Mouse (Mus musculus): ENCODE results near the gene Rae1. TPM values are rescaled to one million over a fixed set of nuclear protein-coding genes. Genes with fewer than 3 reads are reported as not detected.

Rae1 gene
- 55.1 and 77.0 TPM in 2 replicates for polyA plus RNA-seq (2012)

DNA sequence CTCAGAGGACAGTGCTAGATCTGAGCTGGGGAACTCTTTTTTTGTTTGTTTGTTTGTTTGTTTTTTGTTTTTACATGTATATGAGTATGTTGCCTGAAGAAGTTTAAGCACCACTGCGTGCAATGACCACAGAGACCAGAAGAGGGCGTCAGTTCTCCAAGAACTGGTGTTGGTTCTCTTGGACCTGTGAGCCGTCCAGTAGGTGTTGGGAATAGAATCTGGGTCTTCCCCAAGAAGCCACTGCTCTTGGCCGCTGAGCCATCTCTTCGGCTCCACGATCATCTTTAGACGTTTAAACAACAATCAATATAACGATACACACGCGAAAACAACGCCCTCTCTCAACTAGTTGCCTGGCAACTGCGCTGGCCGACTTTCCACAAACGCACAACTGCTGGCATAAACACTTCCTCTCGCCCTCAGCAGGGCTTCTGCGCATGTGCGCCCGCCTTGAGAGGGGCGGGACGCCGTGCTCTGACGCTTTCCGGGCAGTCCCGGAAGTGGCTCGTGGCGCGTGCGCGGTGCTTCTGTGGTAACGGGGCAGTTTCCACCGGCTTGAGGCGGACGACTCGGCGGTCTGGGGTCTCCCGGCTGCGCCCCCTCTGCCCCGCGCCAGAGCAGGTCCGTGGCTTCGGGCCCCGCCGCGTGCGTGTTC, at the start of gene Rae1:
Gene Rae1 (plus strand): TSS at position 488 of the 655 bp plus-strand sequence.
- no peak for TF ChIP-seq GATA1 (IDR thresholded peaks at IDR 0.05; ENCODE audit: low read length)

DNA sequence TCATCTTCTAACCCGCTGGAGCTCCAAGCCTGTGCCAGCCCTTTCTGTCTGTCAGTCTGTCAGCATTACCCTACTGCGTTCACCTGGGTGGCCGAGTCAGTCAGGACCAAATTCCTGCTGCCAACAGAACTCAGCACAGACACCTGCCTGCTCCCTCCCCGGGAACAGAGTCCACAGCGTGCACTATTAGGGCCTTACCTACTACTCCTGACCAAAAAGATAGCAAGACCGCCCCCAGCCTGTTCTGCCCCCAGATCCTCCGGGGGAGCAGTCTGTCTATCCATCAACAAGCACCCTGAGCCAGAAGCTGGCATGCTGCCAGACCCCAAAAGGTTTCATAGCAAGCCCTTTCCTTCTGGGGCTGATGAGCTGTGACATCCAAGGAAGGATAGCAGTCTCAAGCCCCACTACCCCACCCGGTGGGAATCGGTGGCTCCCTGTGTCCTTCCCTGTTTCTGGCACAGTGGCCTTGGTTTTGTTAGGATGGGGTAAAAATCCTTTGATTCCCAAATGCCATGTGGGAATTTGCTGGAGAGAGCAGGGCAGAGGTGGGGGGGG, 49.7 kb upstream of the Rae1 start:
- no peak for TF ChIP-seq GATA1 (IDR thresholded peaks at IDR 0.05; ENCODE audit: low read length)

DNA sequence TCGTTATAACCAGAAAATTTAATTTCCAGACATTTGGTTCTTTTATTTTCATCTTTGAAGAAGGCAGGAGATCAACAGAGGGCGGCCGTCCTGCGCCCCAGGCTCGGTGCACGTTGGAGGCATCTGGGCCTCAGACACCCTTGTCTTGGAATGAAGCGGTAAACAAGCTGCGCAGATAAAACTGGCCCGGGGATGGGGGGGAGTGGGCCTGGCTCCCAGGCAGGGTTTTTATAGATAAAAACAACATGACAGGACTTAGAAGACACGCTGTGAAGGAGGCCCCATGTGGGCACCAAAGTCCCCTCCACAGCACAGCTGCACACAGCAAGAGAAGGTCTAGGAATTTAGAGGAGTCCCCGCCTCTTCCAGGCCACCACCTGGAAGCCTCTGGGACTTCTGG, 49.2 kb upstream of the Rae1 start:
- no peak for TF ChIP-seq GATA1 (IDR thresholded peaks at IDR 0.05; ENCODE audit: low read length)

DNA sequence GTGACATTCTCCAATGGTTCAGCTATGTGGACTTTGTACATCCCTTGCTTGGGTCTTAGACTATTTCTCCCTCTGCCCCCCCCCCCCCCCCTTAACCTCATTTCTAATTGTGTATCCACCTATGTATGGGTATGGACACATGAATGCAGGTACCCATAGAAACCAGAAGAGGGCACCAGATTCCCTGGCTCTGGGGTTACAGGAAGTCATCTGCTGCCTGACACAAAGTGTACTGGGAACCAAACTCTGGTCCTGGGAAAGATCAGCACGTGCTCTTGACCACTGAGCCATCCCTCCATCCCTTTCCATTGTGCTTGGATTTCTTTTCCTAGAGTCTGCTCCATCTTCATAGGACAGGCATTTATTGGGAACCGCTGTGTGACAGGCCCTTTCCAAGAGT, 47.9 kb upstream of the Rae1 start:
- TF ChIP-seq GATA1 (IDR thresholded peaks at IDR 0.05; ENCODE audit: low read length), result no peak

DNA sequence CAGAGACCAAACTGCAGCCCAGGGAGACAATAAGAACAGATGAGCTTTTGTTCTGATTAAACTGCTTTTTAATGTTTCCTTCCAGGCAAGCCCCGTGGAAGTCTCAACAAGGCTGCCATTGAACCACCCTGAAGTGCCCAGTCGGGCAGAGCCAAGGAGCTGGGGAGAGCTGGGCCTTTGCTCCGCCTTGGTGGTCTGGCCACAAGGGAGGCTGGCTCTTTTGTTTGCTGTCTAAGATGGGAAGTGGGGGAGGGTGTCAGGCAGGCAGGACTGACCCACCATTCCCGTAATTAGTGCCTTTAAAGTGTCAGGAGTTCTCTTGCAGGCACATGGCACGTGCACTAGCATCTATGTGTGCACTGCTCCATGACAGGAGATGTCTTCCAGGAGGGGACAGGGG, 41.3 kb upstream of the Rae1 start:
- no peak for TF ChIP-seq GATA1 (IDR thresholded peaks at IDR 0.05; ENCODE audit: low read length)

DNA sequence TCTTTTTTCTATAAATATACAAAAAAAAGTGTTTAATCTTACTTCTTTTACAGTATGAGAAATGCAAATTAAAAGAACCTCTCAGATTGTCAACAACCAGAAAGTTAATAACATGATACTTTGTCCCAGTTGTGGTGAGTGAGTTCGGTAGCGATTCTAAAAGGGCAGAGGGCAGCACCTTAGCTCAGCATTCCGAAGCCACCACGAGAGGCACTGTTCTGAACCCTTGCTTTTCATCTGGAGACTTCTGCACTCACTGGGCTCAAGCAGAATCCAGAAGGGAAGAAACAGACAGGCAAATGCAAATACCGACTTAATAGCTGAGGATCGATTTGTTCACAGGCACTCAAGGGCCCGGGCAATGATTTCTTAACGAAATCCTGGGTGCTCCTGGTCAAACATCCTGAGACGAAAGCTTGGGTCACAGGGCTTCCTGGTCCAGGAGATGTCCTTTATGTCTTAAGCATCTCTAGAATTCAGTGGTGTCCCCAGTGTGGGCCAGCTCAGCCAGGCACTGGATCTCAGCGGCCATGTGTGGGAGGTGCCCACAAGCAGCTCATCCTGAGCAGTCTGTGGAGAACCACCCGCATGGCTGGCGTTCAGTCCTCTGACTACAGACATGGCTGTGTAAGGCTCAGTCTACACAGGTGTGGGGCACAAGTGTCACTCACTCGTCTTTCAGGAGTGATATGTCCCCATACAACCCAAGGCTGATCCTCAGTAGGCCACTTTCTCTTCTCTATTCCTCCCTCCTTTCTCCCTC, 40.7 kb upstream of the Rae1 start:
- TF ChIP-seq GATA1 (IDR thresholded peaks at IDR 0.05; ENCODE audit: low read length), result no peak

DNA sequence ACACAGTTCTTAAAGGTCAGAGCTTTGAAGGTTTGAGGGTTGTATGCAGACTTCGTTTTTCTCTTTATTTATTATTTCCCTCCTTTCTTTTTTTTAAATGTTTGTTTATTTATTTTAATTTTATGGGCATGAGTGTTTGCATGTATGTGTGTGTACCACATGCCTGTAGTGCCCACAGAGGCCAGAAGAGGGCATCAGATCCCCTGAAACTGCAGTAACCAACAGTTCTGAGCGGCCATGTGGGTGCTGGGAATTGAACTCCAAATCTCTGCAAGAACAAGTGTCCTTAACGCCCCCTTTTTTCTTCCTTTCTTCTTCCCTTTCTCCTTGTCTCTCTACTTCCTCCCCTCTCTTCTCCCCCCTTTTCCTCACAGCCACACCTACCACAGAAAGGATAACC, 39.6 kb upstream of the Rae1 start:
- TF ChIP-seq GATA1 (IDR thresholded peaks at IDR 0.05; ENCODE audit: low read length), result no peak

DNA sequence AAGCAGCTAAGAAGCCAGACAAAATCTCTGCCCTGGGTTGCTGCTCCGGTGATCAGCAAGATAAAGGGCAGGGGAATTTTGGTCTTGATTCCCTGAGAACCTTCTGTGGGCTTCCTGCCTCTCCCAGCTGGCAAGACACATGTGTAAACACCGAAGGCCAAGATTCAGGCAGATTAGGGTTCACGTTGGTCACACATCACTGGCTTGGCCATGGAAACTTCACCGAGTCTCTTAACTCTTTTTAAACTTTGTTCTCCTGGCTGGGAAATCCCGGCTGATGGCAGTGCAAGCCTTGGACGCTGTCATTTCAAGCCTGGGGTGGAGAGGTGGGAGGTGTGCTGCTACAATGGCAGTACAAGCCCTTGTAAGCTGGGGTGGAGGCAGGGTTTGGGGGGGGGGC, 38.7 kb upstream of the Rae1 start:
- no peak for TF ChIP-seq GATA1 (IDR thresholded peaks at IDR 0.05; ENCODE audit: low read length)

DNA sequence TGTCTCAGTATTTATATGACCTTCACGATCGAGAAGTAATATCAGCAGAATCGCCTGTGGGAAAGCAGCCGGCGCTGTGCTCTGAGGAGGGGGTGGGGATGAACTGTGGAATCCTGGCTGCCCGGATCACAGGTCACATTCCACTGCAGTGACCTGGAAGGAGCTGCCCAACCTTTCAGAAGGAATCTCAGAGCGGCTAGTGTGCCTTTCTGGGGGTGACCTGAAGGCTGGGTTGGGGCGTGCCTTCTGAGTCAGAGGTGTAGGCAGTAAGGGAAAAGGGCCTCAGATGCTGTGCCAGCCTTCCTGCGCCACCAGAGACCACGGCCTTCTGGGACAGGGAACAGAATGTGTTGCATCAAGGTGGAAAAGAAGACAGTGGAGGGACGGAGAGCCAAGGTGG, 34.7 kb upstream of the Rae1 start:
- TF ChIP-seq GATA1 (IDR thresholded peaks at IDR 0.05; ENCODE audit: low read length), result no peak

DNA sequence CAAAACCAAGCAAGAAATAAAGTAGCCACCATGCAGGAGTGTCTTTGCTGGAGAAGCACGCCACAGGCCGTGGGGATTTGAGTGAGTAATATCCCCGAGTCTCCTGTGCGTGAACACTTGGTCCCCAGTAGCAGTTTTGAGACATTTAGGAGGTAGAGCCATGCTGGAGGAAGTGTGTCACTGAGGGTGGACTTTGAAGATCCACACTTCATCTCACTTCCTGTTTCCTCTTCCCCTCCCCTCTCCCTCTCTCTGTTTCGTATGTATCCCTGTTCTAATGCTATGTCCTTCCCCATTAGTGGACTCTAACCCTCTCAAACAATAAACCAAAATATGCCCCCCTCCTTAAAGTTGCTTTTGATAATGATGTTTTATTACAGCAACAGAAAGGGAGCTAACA, 33.4 kb upstream of the Rae1 start:
- no peak for TF ChIP-seq GATA1 (IDR thresholded peaks at IDR 0.05; ENCODE audit: low read length)

DNA sequence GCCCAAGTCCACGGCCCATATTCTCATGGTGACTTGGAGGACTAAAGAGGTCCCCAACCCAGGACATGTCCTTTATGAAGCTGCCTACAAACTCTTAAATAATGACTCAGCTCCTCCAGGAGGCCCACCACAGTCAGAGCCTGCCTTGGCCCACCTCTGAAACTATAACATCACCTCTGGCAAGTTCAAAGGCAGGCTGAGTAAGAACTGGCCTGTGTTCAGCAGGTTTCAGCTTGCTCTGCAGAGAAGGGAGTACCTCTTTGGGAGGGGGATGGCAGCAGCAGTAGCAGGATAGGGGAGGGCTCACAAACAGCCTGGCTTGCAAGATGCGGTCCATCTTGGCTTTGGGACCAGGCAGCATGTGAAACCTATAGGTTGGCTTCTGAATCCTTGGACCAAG, 28.1 kb upstream of the Rae1 start:
- no peak for TF ChIP-seq GATA1 (IDR thresholded peaks at IDR 0.05; ENCODE audit: low read length)

DNA sequence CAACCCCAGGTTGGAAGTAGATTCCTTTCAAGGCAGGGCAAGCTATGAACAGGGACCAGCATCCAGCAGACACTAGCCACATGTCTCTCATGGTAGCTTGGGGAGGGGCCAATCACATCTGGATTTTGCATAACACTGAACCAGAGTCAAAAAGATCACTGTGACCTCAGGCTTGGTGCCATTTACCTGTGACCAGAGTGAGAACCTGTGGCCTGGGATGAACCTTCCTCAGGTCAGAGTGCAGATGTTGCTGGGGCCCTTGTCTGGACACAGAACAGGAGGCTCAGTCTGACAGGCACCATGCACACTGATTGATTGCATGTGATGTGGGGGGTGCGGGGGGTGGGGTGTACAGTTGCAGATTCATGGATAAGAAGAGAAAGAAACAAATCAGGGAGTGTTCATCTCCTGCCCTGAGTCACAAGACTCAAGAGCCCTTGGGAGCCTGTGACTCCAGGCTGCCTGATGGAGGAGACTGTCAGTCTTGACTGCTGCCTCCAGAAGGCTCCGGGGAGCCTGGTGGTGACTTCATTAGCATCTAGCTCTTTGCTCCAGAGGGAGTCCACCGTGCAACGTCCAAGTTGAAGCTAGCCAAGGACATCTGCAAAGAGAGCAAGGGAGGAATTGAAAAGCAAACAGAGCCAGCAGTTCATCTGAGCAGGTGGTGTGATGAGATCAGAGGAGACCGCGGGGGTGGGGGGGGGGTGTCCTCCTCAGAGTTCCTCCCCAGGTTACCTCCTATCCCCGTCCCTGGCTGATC, 25.9 kb upstream of the Rae1 start:
- TF ChIP-seq GATA1 (IDR thresholded peaks at IDR 0.05; ENCODE audit: low read length), result no peak

DNA sequence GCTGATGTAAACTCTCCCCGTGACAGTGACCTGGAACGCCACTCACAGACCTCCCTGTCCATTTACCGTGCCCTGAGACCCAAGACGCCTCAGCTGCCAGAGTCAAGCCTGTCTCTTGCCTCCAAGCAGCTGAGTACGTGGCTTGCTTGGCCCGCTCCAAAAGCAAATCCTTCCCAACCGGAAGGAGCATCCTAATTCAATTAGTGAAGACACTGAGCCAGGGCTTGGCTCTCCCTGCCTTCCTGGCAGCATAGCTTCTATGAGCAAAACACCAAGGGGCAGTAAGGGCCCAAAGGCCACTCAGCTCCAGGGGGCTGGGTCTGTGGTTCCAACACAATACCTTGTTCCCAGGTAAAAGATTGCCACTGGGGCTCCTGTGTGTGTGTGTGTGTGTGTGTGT, 25.2 kb upstream of the Rae1 start:
- TF ChIP-seq GATA1 (IDR thresholded peaks at IDR 0.05; ENCODE audit: low read length), result no peak

DNA sequence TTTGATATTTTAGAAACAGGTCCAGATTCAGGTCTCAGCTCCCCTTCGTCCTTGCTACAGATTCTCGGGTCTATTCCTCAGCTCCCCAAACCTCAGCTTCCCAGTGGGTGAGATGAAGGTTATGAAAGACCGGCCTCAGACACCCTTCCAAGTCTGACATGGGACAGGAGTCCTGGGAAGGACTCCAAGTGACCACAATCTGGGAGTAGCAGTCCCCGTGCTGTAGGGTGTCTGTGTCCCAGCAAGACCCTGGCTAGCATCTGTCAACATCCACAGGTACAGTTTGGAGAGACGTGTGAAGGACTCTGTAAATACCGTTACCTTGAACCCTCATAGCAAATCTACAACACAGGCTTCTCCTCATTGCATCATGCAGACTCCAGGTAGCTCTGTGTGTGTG, 24.8 kb upstream of the Rae1 start:
- no peak for TF ChIP-seq GATA1 (IDR thresholded peaks at IDR 0.05; ENCODE audit: low read length)

DNA sequence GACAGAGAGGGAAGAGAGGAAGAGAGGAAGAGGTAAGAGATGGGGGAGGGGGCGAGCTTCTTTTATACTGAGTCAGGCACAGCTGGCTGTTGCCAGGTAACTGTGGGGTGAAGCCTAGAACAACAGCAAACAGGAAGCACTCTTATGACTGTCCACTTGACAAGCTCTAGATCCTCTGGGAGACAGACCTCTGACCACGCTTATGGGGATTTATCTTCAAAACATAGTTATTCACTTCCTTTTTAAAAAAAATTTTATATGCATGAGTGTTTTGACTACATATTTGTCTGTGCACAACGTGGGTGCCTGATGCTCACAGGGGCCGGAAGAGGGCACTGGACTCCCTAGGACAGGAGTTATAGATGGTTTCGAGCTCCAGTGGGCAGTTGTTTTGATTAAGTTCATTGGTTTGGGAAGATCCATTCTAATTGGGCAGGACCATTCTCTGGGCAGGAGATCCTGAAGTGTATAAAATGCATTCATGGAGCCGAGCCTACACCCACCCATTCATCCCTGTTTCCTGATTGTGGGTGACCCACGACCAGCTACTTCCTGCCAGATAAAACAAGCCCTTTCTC, 23.2 kb upstream of the Rae1 start:
- no peak for TF ChIP-seq GATA1 (IDR thresholded peaks at IDR 0.05; ENCODE audit: low read length)
